Mouse (Mus musculus) intestine, embryonic 16.5 days (tissue): ENCODE data around the gene Zbtb22. TPM values are rescaled to one million over a fixed set of nuclear protein-coding genes. Genes with fewer than 3 reads are reported as not detected.
A peak's percentile ranks its signal among the peaks of the same experiment; 100 is the strongest.

Experiments used
- ATAC-seq: fragments of 200-750 bp; cut with Nextera tagmentation; 2 replicates; pipeline ENCODE4 v1.8.0; 2017; ENCODE audit warnings: moderate TSS enrichment, moderate library complexity
- H3K27ac ChIP-seq: fragments of 300-500 bp; sonication (generic); 2 replicates; pipeline ENCODE4 v1.5.1; 2014; ENCODE audit warnings: mild to moderate bottlenecking, low read length
- H3K27me3 ChIP-seq: fragments of 300-500 bp; sonication (generic); replicated peaks from 2 replicates; pipeline ENCODE4 v1.6.1; 2014; ENCODE audit warnings: low read length, control low read depth, mixed read lengths; ENCODE audit not compliant: control insufficient read depth, insufficient read depth
- H3K36me3 ChIP-seq: fragments of 300-500 bp; sonication (generic); 2 replicates; pipeline ENCODE4 v1.6.1; 2014; ENCODE audit warnings: low read length, control low read depth; ENCODE audit not compliant: control insufficient read depth, insufficient read depth
- H3K4me1 ChIP-seq: fragments of 300-500 bp; sonication (generic); 2 replicates; pipeline ENCODE4 v1.6.1; 2014; ENCODE audit warnings: low read length, control low read depth, mixed read lengths; ENCODE audit not compliant: control insufficient read depth, insufficient read depth
- H3K4me2 ChIP-seq: fragments of 300-500 bp; sonication (generic); 2 replicates; pipeline ENCODE4 v1.6.1; 2014; ENCODE audit warnings: low read depth, low read length, control low read depth
- H3K4me3 ChIP-seq: fragments of 300-500 bp; sonication (generic); 2 replicates; pipeline ENCODE4 v1.5.1; 2014; ENCODE audit warnings: mild to moderate bottlenecking, low read length
- H3K9ac ChIP-seq: fragments of 300-500 bp; sonication (generic); 2 replicates; pipeline ENCODE4 v1.6.1; 2014; ENCODE audit warnings: low read depth, low read length
- H3K9me3 ChIP-seq: fragments of 300-500 bp; sonication (generic); 2 replicates; pipeline ENCODE4 v1.6.1; 2016; ENCODE audit warnings: low read length, control low read depth; ENCODE audit not compliant: control insufficient read depth
- WGBS: fragments of 180-500 bp; shearing (Covaris S2); extraction: QIAGEN DNeasy Blood & Tissue Kit; methylation state at CpG from one replicate; pipeline ENCODE4 v1.1.7; 2014; 5-methylcytosine and 5-hydroxymethylcytosine counted together
- polyA plus RNA-seq: library from polyadenylated mRNA; unstranded; fragments of >200 nt; fragmentation: Nextera tagmentation; extraction: Ambion mirVana; gene quantifications from 2 replicates; pipeline ENCODE4 v1.2.1, GENCODE M21; 2015

Gene Zbtb22
- polyA plus RNA-seq, 1 experiment from 2014 or later = 15.0 TPM

- H3K4me1 ChIP-seq = peaks cover 17% of the 10 kb centered on the region
- H3K36me3 ChIP-seq = peaks cover 14% of the 10 kb centered on the region; the same call in 1 of the 2 replicates
- peak overlapping the region; percentile 87 for H3K4me3 ChIP-seq
- H3K27me3 ChIP-seq = no peaks in the 10 kb centered on the region
- peak overlapping the region; percentile 98 for H3K4me2 ChIP-seq
- H3K9ac ChIP-seq = peak overlapping the region; percentile 85
- ATAC-seq = no peak
- 59% methylated on average over 21 of the region's 21 CpGs for WGBS
- no peak overlapping the region for H3K27ac ChIP-seq
- H3K9me3 ChIP-seq = peaks cover 3% of the 10 kb centered on the region; the same call in 1 of the 2 replicates
These were observed 12.7 kb downstream of the Zbtb22 start for GRCm38 (mm10) chr17:33928251-33928947.

GRCm38 (mm10) chr17:33929371-33930279, 13.9 kb downstream of the Zbtb22 start, which contains the start of gene Rgl2:
Gene Rgl2 (plus strand): TSS chr17:33929543.
- Histone ChIP-seq H3K4me1 (peaks cover 17% of the 10 kb centered on the region), H3K27ac (peak within 1 kb of the TSS; percentile 99), H3K27me3 (no peaks in the 10 kb centered on the region), H3K36me3 (peaks cover 14% of the 10 kb centered on the region; the same call in 1 of the 2 replicates), H3K4me3 (peak within 1 kb of the TSS; percentile 87), H3K4me2 (peak within 1 kb of the TSS; percentile 98), H3K9ac (peak within 1 kb of the TSS; percentile 85), H3K9me3 (peaks cover 3% of the 10 kb centered on the region; the same call in 1 of the 2 replicates)
- peak; percentile 89 for ATAC-seq
- under 1% methylated on average over 68 of the region's 80 CpGs for WGBS

GRCm38 (mm10) chr17:33930280-33931158, 14.8 kb downstream of the Zbtb22 start:
- peaks cover 15% of the 10 kb centered on the region; the same call in 1 of the 2 replicates for H3K36me3 ChIP-seq
- H3K4me3 ChIP-seq = peak overlapping the region; percentile 87
- WGBS = under 1% methylated on average over 42 of the region's 45 CpGs
- H3K9ac ChIP-seq = peak overlapping the region; percentile 85
- peak overlapping the region; percentile 99 for H3K27ac ChIP-seq
- no peaks in the 10 kb centered on the region for H3K27me3 ChIP-seq
- H3K4me2 ChIP-seq = peak overlapping the region; percentile 98
- peaks cover 17% of the 10 kb centered on the region for H3K4me1 ChIP-seq
- peak; percentile 23 for ATAC-seq
- no peaks in the 10 kb centered on the region for H3K9me3 ChIP-seq

- H3K4me3 ChIP-seq = peak overlapping the region; percentile 87
- no peak overlapping the region for H3K27ac ChIP-seq
- no peak for ATAC-seq
- WGBS = 42% methylated on average over 18 of the region's 18 CpGs
- H3K36me3 ChIP-seq = peaks cover 8% of the 10 kb centered on the region; the same call in 1 of the 2 replicates
- H3K4me2 ChIP-seq = peak overlapping the region; percentile 98
- H3K27me3 ChIP-seq = no peaks in the 10 kb centered on the region
- H3K9me3 ChIP-seq = no peaks in the 10 kb centered on the region
- peaks cover 17% of the 10 kb centered on the region for H3K4me1 ChIP-seq
- peak overlapping the region; percentile 85 for H3K9ac ChIP-seq
These were observed 15.6 kb downstream of the Zbtb22 start for GRCm38 (mm10) chr17:33931159-33931866.

GRCm38 (mm10) chr17:33931947-33932346, 16.2 kb downstream of the Zbtb22 start:
- WGBS = 90% methylated on average over 11 of the region's 11 CpGs
- Histone ChIP-seq H3K4me3 (no peak overlapping the region), H3K4me1 (peaks cover 17% of the 10 kb centered on the region), H3K4me2 (no peak overlapping the region), H3K27ac (no peak overlapping the region), H3K27me3 (no peaks in the 10 kb centered on the region), H3K36me3 (peaks cover 7% of the 10 kb centered on the region; the same call in 1 of the 2 replicates), H3K9me3 (no peaks in the 10 kb centered on the region), H3K9ac (no peak overlapping the region)
- ATAC-seq = no peak

- Histone ChIP-seq H3K27me3 (no peaks in the 10 kb centered on the region), H3K36me3 (peaks cover 8% of the 10 kb centered on the region; the same call in 1 of the 2 replicates), H3K4me2 (no peak overlapping the region), H3K9me3 (no peaks in the 10 kb centered on the region), H3K4me1 (peaks cover 17% of the 10 kb centered on the region), H3K4me3 (no peak overlapping the region), H3K9ac (no peak overlapping the region), H3K27ac (no peak overlapping the region)
- no peak for ATAC-seq
- WGBS = 86% methylated on average over 14 of the region's 14 CpGs
These were observed 16.7 kb downstream of the Zbtb22 start for GRCm38 (mm10) chr17:33932448-33932847.

- no peak overlapping the region for H3K9ac ChIP-seq
- no peak overlapping the region for H3K27ac ChIP-seq
- peaks cover 17% of the 10 kb centered on the region for H3K4me1 ChIP-seq
- WGBS = 92% methylated on average over 15 of the region's 15 CpGs
- H3K4me2 ChIP-seq = no peak overlapping the region
- no peaks in the 10 kb centered on the region for H3K27me3 ChIP-seq
- H3K9me3 ChIP-seq = no peaks in the 10 kb centered on the region
- H3K36me3 ChIP-seq = peaks cover 11% of the 10 kb centered on the region
- H3K4me3 ChIP-seq = no peak overlapping the region
- ATAC-seq = no peak
These were observed 17.3 kb downstream of the Zbtb22 start for GRCm38 (mm10) chr17:33932970-33933369.

- Histone ChIP-seq H3K36me3 (peaks cover 11% of the 10 kb centered on the region), H3K4me1 (peaks cover 19% of the 10 kb centered on the region), H3K9ac (no peak overlapping the region), H3K9me3 (no peaks in the 10 kb centered on the region), H3K27ac (no peak overlapping the region), H3K4me2 (no peak overlapping the region), H3K27me3 (no peaks in the 10 kb centered on the region), H3K4me3 (no peak overlapping the region)
- WGBS = 91% methylated on average over 21 of the region's 21 CpGs
- ATAC-seq = no peak
These were observed 19.8 kb downstream of the Zbtb22 start for GRCm38 (mm10) chr17:33935422-33936055.
